Mouse (Mus musculus): ENCODE measurements at regions not wholly inside any gene's neighbourhood (a gene's known extent, or its start where the extent isn't known, plus 50 kb on each side); places are given as distances from the start of the nearest gene placed in this dataset.
A peak's percentile ranks its signal among the peaks of the same experiment; 100 is the strongest.

DNA sequence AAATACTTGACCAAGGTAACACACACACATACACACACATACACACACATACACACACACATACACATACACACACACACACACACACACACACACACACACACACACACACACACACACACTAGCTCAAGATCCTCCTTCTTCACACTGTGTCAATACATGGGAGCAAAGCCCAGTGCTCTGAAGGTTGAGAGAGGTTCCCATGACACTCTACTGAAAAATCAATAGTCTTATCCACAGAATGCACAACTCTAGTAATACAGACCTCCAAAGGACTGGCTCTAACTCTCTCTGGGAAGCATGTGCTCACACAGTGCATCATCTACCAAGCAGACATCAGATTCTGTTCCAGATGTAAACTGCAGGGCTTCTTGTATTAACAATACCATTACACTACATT lies 151.7 kb downstream of the 1190002N15Rik start:
- DNase-seq: no peak
- intact Hi-C loops (cut with DNase I): no loop called here

- intact Hi-C loops (cut with DNase I): no loop called here
These were observed 155.6 kb downstream of the 1190002N15Rik start for GRCm38 (mm10) chr9:94382293-94382692.

GRCm38 (mm10) chr9:94378835-94379234 lies 159.0 kb downstream of the 1190002N15Rik start:
- peak; percentile 50 to 51 for DNase-seq
- intact Hi-C loops (cut with DNase I): no loop called here

More at GRCm38 (mm10) chr9:94382293-94382692, 155.6 kb downstream of the 1190002N15Rik start:
- no peak for DNase-seq

DNA sequence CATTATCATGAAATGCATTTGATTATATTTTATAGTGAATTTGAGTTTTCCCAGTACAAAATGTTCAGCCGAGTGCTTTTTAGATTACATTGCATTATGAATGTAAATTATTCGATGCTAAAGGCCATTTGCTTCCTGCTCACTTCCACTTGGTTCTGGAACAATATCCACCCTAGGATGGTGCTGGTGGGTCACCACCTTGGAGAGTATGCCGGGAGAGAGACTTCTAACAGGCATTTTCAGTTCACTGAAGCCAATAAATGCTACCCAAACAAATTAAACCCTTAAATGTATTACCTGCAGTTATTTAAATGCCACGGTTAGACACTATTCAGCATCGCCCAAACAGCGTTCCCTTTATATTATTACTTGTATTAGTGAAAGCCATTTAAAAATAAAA lies 159.6 kb downstream of the 1190002N15Rik start:
- intact Hi-C loops (cut with DNase I): no loop called here
- DNase-seq: no peak

DNA sequence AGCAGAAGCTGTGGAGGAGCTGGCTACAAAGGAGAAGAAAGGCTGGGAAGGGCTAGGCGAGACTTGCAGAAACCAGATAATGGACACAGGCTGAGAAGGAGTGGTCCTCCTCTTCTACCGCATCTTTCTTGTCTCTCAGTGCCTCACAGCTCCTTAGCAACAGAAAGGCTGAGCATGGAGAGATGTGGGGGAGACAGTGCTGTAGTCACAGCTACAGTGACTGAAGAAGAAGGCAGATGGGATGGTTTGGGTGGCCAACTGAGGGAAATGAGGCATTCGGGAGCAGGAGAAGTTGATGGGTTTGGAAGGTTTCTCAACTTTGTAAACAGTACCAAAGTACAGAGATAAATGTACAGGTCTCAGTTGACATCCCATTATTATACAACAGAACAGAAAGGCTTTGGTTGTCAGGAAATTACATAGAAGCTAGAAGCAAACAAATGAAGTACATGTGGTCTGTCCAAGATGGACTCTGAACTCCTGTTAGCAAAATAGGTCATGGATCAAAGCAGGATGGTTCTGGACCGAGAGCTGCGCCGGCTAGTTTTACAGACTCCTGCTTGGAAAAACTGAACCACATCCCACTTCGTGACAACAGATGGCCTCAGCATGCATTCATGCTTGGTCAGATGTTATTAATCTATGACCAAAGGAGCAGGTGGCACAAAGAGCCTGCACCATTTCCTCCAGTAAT lies 160.4 kb downstream of the 1190002N15Rik start:
- no peak for DNase-seq
- intact Hi-C loops (cut with DNase I): no loop called here

- DNase-seq: no peak
- intact Hi-C loops (cut with DNase I): no loop called here
These were observed 166.9 kb downstream of the 1190002N15Rik start for GRCm38 (mm10) chr9:94370976-94371375.

DNA sequence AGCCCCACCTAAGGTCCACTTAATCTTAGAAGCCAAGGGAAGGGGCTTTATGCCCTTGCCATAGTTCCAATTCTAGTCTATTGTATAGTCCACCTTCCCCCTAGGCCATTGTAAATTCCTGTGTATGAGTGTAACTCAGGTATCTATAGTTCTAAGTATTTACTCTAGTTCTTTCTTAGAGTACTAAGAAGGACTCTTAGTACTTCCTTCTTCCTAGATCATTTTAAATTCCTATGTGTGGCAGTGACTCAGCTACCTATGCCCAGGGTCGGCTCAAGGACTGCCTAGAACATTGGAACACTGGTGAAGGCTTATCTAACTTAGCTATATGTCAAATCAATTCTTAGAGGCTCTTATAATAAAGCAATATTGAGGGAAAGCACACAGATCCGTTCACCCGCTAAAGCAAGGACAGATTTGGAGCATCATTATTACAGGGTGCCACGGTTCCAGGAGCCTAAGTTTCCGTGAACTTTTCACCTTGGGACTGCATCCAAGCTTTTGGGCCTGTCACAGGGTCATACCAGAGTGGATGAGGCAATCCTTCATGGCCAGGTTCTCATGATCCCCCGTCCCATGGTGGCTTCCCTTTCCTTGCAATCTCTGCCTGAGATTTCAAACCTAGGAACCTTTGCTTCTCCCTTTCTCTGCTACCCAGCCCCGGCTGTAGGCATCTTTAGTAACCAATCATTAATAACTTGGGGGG lies 169.5 kb downstream of the 1190002N15Rik start:
- no peak for DNase-seq
- intact Hi-C loops (cut with DNase I): no loop called here

GRCm38 (mm10) chr9:94361877-94362697 lies 175.8 kb downstream of the 1190002N15Rik start:
- intact Hi-C loops (cut with DNase I): no loop called here
- DNase-seq: peak in 1 of 2 experiments; percentile 21

DNA sequence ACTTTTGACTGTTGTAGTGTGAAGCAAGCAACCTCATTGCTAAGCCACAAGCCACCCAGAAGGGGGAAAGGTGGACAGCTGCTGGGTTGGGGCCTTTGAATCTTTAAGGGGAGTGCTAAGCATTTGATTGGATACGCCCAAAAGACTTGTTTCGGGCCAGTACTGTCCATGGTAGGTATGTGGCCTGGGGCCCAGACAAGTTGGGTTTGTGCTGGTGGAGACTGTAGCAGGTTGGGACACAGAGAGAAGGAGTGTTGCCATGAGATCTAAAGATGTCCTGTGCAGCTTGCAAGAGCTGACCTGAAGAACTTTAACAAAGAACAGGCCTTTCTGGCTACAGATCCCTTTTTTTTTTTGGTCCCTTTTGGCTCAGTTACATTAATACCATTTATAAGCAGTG lies 176.9 kb downstream of the 1190002N15Rik start:
- intact Hi-C loops (cut with DNase I): no loop called here
- no peak for DNase-seq

DNA sequence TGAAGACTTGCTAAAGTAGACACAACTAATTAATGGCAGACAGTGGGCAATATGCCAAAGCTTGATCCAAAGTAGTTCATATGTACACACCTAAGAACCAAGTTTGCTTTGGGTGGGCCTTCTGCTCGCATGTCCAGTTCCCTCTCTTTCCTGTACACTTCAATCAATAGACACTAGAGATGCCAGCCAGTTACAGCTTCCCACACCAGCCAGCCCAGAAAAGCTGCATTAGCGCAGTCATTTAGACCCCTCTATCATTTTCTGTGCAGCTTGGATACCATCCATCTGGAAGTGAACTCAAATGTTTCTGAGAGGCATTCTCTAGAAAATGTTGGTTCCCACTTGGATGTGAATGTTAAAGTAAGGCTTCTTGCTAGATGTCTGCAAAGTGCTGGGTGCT lies 179.7 kb downstream of the 1190002N15Rik start:
- no peak for DNase-seq
- intact Hi-C loops (cut with DNase I): no loop called here

DNA sequence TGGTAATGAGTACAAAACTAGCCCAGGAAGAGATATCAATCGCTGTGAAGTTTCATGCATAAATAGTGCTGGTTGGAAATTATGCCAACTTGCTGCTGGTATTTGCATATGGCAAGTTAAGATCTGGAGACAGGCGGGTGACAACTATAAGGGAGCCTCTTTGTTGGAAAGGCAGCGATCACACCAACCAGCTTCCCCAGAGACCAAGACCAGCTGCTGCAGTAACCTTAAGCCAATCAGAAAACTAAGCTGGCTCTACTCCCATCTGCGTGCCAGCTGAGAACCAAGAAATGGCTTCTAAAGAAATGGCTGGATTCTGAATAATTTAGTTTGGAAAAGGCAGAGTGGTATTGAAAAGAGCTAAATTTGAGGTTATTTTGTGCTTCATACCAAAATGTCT lies 195.9 kb downstream of the 1190002N15Rik start:
- no peak for DNase-seq
- intact Hi-C loops (cut with DNase I): no loop called here

DNA sequence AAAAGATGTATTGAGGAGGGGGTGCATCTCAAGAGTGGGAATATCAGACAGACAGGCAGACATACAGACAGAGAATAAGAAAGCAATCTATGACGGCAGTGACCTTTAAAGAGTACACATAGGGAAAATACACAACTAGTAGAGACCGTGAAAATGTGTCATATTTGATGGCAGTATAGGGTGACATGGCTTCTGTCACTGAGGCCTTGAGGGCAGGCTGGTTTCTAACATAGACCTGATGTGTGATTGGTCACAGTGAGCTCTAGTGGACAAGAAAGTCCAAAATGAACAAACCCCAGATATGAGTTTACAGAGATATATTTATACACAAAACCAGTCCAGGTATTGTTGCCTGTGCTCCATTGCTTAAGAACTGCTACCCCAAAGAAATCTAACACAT lies 196.3 kb downstream of the 1190002N15Rik start:
- intact Hi-C loops (cut with DNase I): no loop called here
- DNase-seq: no peak

DNA sequence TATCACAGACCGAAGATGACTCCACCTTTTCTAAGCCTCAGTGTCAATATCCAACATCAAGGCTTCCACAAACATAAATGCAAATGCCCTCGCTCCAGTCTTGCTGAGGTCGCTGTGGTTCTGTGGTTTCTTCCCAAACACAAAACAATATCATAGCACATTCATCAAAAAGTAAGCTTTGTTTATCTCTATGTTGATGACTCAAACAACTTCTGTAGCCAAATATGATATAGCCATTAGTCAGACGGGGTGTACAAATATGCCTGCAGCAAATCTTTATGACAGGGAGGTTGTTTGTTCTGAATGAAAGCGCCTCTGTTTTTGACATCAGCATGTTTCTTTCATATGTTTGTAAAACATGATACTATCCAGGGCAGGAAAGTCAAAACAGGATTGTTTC lies 204.4 kb downstream of the 1190002N15Rik start:
- no peak for DNase-seq
- intact Hi-C loops (cut with DNase I): no loop called here

DNA sequence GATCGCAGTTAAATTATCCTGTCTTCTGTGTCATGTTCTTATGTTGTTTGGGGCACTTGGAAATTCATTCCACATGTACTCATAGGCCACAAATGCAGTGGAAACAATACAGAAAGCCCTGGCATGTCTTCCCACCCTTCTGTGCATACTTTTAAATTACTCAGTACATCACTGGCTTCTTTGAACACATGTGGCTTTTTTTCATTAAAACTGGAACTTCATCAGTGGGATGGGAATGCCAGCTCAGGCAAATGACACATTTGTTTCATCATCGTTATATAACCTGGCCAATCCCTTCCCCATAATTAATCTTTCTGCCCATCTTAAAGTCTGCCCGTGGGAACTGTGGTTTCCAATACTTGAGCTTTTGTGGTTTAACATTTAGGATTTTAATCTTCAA lies 214.9 kb downstream of the 1190002N15Rik start:
- no peak for DNase-seq

DNA sequence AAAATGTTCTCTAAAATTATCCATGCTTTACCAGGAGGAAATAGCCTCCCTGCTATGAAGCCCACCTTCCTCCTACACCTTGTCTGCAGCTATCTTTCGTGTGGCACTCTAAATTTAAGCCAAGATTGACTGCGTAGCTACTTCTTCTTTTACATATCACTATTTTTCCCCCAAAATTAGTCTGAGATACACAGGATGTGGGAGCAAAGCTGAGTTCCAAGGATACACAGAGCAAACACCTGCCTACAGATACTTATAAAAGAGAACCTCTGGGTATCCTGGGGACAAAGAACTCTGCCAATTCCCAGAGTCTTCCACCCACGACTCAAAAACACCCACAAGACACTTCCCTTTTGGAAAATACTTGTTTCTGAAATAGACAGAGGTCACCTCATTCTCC lies 235.3 kb downstream of the 1190002N15Rik start:
- no peak for DNase-seq
- intact Hi-C loops (cut with DNase I): no loop called here

More for the DNA sequence above, 214.9 kb downstream of the 1190002N15Rik start:
- intact Hi-C loops (cut with DNase I): no loop called here

DNA sequence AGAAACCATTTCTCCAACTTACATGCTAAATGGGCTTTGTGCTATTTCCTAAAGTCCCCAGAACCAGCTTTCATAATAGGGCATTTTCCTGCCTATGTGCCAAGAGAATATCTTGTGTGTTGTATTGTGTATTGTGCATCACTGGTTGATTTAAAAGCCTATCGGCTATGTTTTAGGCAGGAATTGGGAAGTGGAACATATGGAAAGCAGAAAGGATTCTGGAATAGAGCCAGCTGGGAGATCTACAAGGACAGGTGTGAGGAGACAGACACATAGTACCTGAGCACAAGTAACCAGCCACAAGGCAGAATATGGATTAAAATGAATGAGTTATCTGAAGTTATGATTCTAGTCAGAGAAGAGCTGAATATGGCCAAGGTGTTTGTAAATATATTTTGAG lies 236.0 kb downstream of the 1190002N15Rik start:
- DNase-seq: no peak
- intact Hi-C loops (cut with DNase I): no loop called here

DNA sequence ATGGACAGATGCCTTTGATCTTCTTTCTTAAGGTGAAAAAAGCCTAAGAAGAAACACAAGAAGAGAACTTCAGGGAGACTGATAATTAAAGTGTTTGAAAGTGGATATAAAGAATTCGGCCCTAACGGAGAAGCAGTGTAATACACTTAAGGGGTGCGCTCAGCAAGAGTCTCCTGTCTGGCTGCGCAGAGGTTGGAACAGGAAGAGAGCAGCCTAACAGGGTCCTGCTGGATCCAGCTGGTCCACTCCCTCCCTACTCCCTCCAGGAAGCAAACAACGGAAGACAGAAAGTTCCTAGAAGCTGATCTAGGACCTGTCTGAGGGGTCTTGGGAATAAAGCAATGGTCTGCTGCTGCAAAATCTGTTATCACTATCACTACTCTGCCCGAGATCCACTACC lies 242.4 kb downstream of the 1190002N15Rik start:
- no peak for DNase-seq
- intact Hi-C loops (cut with DNase I): no loop called here

- no peak for DNase-seq
- intact Hi-C loops (cut with DNase I): no loop called here
These were observed 245.7 kb downstream of the 1190002N15Rik start for GRCm38 (mm10) chr9:94292147-94292546.

DNA sequence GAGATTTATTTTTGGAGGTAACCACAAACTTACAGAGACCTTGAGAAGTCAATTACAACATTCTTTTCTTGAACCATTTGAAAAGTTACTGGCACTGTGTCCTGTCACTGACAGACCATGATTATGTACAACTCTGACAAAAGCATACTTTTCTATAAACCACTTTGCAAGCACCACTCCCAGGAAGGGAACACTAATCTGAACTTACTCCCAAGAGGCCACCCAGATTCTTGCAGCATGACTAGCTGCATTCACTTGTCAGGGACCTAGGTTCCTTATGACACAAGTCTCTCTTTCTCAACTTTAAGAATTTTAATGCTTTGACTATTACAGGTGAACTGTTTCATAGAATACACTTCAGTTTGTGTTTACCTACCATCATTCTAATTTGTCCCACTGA lies 248.3 kb downstream of the 1190002N15Rik start:
- DNase-seq: no peak
- intact Hi-C loops (cut with DNase I): no loop called here

- no peak for DNase-seq
- intact Hi-C loops (cut with DNase I): no loop called here
These were observed 250.3 kb downstream of the 1190002N15Rik start for GRCm38 (mm10) chr9:94287559-94287958.

Measured in heart, postnatal 10 days (tissue).